In genomic region chr4:35140317-35140716, GRCm38 (mm10) we compare ENCODE assay signal across 16 mouse cellular contexts. TPM values are rescaled to one million over a fixed set of nuclear protein-coding genes. Genes with fewer than 3 reads are reported as not detected.
A peak's percentile ranks its signal among the peaks of the same experiment; 100 is the strongest.
DNase-seq lines count a peak whose midpoint lies in the region; ATAC-seq and TF ChIP-seq lines count a peak whose summit lies in the region.
"Had no signal": no experiment of that assay in that cellular context is flagged by ENCODE, and none has a peak within 500 bp of the region (broad histone marks: within the 10 kb centered on the region; RNA-seq: fewer than 3 reads in every experiment).

No protein-coding gene starts in this region.

- peak; percentile 11 to 44 for DNase-seq in CD8-positive naive resting alpha-beta T cell, adult 2 months (ENCODE audit: low read depth in 2 of 2, low spot score in 2 of 2)
- peak; percentile 52 for DNase-seq in thymus, postnatal 14 days
- DNase-seq in hindbrain, embryonic 11.5 days (ENCODE audit: low spot score), result no peak
- DNase-seq: adrenal gland, adult 2 months; cerebellum, adult 11-12 months; gastrocnemius, postnatal 25 days; lung, postnatal 14 days had no signal

- H3K36me3 ChIP-seq in megakaryocyte, embryonic 14.5 days (replicated peaks; ENCODE audit: low read length), result no peaks in the 10 kb centered on the region
- no peaks in the 10 kb centered on the region for H3K36me3 ChIP-seq in hindbrain, embryonic 11.5 days (ENCODE audit: control insufficient read depth, insufficient read depth, low read length)
- no peaks in the 10 kb centered on the region for H3K36me3 ChIP-seq in forebrain, embryonic 16.5 days (ENCODE audit: control insufficient read depth, insufficient read depth)
- H3K36me3 ChIP-seq: forebrain, embryonic 15.5 days had no signal

- H3K4me3 ChIP-seq in bone marrow, adult 2 months (replicated peaks; ENCODE audit: control insufficient read depth, low read depth, low read length), result peak overlapping the region; percentile 25
- H3K4me3 ChIP-seq in megakaryocyte, embryonic 14.5 days (replicated peaks), result peak overlapping the region; percentile 85
- no peak overlapping the region for H3K4me3 ChIP-seq in hindbrain, embryonic 11.5 days (ENCODE audit: low read depth, low read length)
- no peak overlapping the region for H3K4me3 ChIP-seq in forebrain, embryonic 16.5 days (replicated peaks; ENCODE audit: low read length)
- H3K4me3 ChIP-seq: forebrain, embryonic 15.5 days had no signal

- peak overlapping the region; percentile 47 for H3K27ac ChIP-seq in bone marrow, adult 2 months (ENCODE audit: control insufficient read depth, insufficient read depth, low read depth, low read length, poor library complexity)
- H3K27ac ChIP-seq in hindbrain, embryonic 11.5 days (ENCODE audit: low read depth, low read length), result no peak overlapping the region
- no peak overlapping the region for H3K27ac ChIP-seq in forebrain, embryonic 16.5 days (ENCODE audit: low read length)
- H3K27ac ChIP-seq: forebrain, embryonic 15.5 days; kidney, postnatal 0 days had no signal

- WGBS in bone marrow, adult 2 months, result 7% methylated on average over 6 of the region's 6 CpGs
- WGBS in hindbrain, embryonic 11.5 days, result 88% methylated on average over 6 of the region's 6 CpGs
- 82% methylated on average over 6 of the region's 6 CpGs for WGBS in forebrain, embryonic 16.5 days

- peaks cover 5% of the 10 kb centered on the region; the same call in 1 of the 2 replicates for H3K4me1 ChIP-seq in bone marrow, adult 2 months (ENCODE audit: control insufficient read depth, insufficient read depth, low read length)
- H3K4me1 ChIP-seq in megakaryocyte, embryonic 14.5 days, result peaks cover 13% of the 10 kb centered on the region
- no peaks in the 10 kb centered on the region for H3K4me1 ChIP-seq in hindbrain, embryonic 11.5 days (replicated peaks; ENCODE audit: control insufficient read depth, insufficient read depth, low read length)
- H3K4me1 ChIP-seq in forebrain, embryonic 16.5 days (replicated peaks; ENCODE audit: control insufficient read depth, insufficient read depth, low read length), result no peaks in the 10 kb centered on the region
- H3K4me1 ChIP-seq: forebrain, embryonic 15.5 days had no signal

- H3K9ac ChIP-seq in hindbrain, embryonic 11.5 days (ENCODE audit: low read depth, low read length), result no peak overlapping the region
- H3K9ac ChIP-seq in forebrain, embryonic 16.5 days (replicated peaks; ENCODE audit: low read depth, low read length), result no peak overlapping the region
- H3K9ac ChIP-seq: forebrain, embryonic 15.5 days had no signal

- H3K4me2 ChIP-seq in hindbrain, embryonic 11.5 days (replicated peaks; ENCODE audit: low read depth, low read length), result no peak overlapping the region
- H3K4me2 ChIP-seq in forebrain, embryonic 16.5 days (ENCODE audit: low read length), result no peak overlapping the region
- H3K4me2 ChIP-seq: forebrain, embryonic 15.5 days; liver, embryonic 11.5 days had no signal

- TF ChIP-seq POLR2A in bone marrow, adult 2 months (IDR thresholded peaks at IDR 0.05; ENCODE audit: borderline replicate concordance, control insufficient read depth, low read depth, low read length), result no peak

- ATAC-seq in hindbrain, embryonic 11.5 days (ENCODE audit: low FRiP score), result no peak
- ATAC-seq in forebrain, embryonic 16.5 days, result no peak
- no peak for ATAC-seq in cerebellum, adult (ENCODE audit: insufficient number of reproducible peaks, low FRiP score, low TSS enrichment)
- ATAC-seq: forebrain, embryonic 15.5 days; hindbrain, embryonic 16.5 days had no signal

- TF ChIP-seq CTCF in bone marrow, adult 2 months (IDR thresholded peaks at IDR 0.05; ENCODE audit: control insufficient read depth, insufficient read depth, low read length), result no peak

- H3K9me3 ChIP-seq in megakaryocyte, embryonic 14.5 days, result no peaks in the 10 kb centered on the region
- H3K9me3 ChIP-seq in hindbrain, embryonic 11.5 days (ENCODE audit: control insufficient read depth, low read length), result no peaks in the 10 kb centered on the region
- no peaks in the 10 kb centered on the region for H3K9me3 ChIP-seq in forebrain, embryonic 16.5 days (ENCODE audit: control insufficient read depth, low read length)
- H3K9me3 ChIP-seq: forebrain, embryonic 15.5 days had no signal

- no peaks in the 10 kb centered on the region for H3K27me3 ChIP-seq in megakaryocyte, embryonic 14.5 days (replicated peaks)
- H3K27me3 ChIP-seq in hindbrain, embryonic 11.5 days (ENCODE audit: control insufficient read depth, insufficient read depth, low read length), result no peaks in the 10 kb centered on the region
- H3K27me3 ChIP-seq in forebrain, embryonic 16.5 days (replicated peaks; ENCODE audit: control insufficient read depth, insufficient read depth, low read length), result no peaks in the 10 kb centered on the region
- H3K27me3 ChIP-seq: forebrain, embryonic 15.5 days had no signal

RNA-seq across cellular contexts. Expression of gene Ifnk, which starts 11.5 kb away (rescaled TPM):
- polyA plus RNA-seq in bone marrow, adult 2 months (2011; ENCODE audit: insufficient read depth, insufficient read length, low replicate concordance, missing spikeins), result not detected in 2 replicates
- not detected in 2 replicates for polyA plus RNA-seq in megakaryocyte, embryonic 14.5 days (2012; ENCODE audit: insufficient read depth, low replicate concordance)
- 0.43 TPM in 1 of 2 replicates, not detected in the other for polyA plus RNA-seq in hindbrain, embryonic 11.5 days (2014; fragmentation: Nextera tagmentation; extraction: Ambion mirVana)
- 0.27 TPM in 1 of 2 replicates, not detected in the other for polyA plus RNA-seq in forebrain, embryonic 16.5 days (2015; fragmentation: Nextera tagmentation; extraction: Ambion mirVana)
- polyA plus RNA-seq: adrenal gland, adult 2 months; heart, embryonic 14.5 days; hindbrain, embryonic 16.5 days; kidney, postnatal 0 days; liver, embryonic 11.5 days had no signal

RNA-seq across cellular contexts. Expression of gene Mob3b, which starts 17.0 kb away (rescaled TPM):
- 1.0 and 2.2 TPM in 2 replicates for polyA plus RNA-seq in bone marrow, adult 2 months (2011; ENCODE audit: insufficient read depth, insufficient read length, low replicate concordance, missing spikeins)
- polyA plus RNA-seq in megakaryocyte, embryonic 14.5 days (2012; ENCODE audit: insufficient read depth, low replicate concordance), result 0.34 and 0.80 TPM in 2 replicates
- 9.4 and 14.5 TPM in 2 replicates for polyA plus RNA-seq in hindbrain, embryonic 11.5 days (2014; fragmentation: Nextera tagmentation; extraction: Ambion mirVana)
- 4.3 and 4.6 TPM in 2 replicates for polyA plus RNA-seq in forebrain, embryonic 16.5 days (2015; fragmentation: Nextera tagmentation; extraction: Ambion mirVana)

Comparison
In these comparisons a context has a peak if more than half of its experiments do, and no peak if none do; other contexts are left out.
1. H3K4me3 ChIP-seq: peak in bone marrow, adult 2 months (single experiment) and megakaryocyte, embryonic 14.5 days (single experiment); none in hindbrain, embryonic 11.5 days (single experiment) and forebrain, embryonic 16.5 days (single experiment).